Mouse (Mus musculus): ENCODE measurements at regions not wholly inside any gene's neighbourhood (a gene's known extent, or its start where the extent isn't known, plus 50 kb on each side); places are given as distances from the start of the nearest gene placed in this dataset.
"Not testable (repeated sequence)": the region's sequence is repeated elsewhere in the genome, so short reads cannot be mapped to it uniquely, and the experiment has no call there.

GRCm38 (mm10) chr6:37686094-37686493 is 156.1 kb downstream of the Akr1d1 start:
- H3K4me3 ChIP-seq (replicated peaks; ENCODE audit: control insufficient read depth, low read depth, low read length): no peak overlapping the region
- no peak overlapping the region for H3K27ac ChIP-seq (ENCODE audit: control insufficient read depth, insufficient read depth, low read depth, low read length, poor library complexity)
- 88% methylated on average over 14 of the region's 14 CpGs for WGBS
- no peak for TF ChIP-seq POLR2A (IDR thresholded peaks at IDR 0.05; ENCODE audit: borderline replicate concordance, control insufficient read depth, low read depth, low read length)
- no peak for TF ChIP-seq CTCF (IDR thresholded peaks at IDR 0.05; ENCODE audit: control insufficient read depth, insufficient read depth, low read length)
- no peaks in the 10 kb centered on the region for H3K4me1 ChIP-seq (ENCODE audit: control insufficient read depth, insufficient read depth, low read length)

GRCm38 (mm10) chr6:37688866-37689617 is 159.1 kb downstream of the Akr1d1 start:
- no peak overlapping the region for H3K4me3 ChIP-seq (replicated peaks; ENCODE audit: control insufficient read depth, low read depth, low read length)
- TF ChIP-seq CTCF (IDR thresholded peaks at IDR 0.05; ENCODE audit: control insufficient read depth, insufficient read depth, low read length): no peak
- TF ChIP-seq POLR2A (IDR thresholded peaks at IDR 0.05; ENCODE audit: borderline replicate concordance, control insufficient read depth, low read depth, low read length): no peak
- H3K27ac ChIP-seq (ENCODE audit: control insufficient read depth, insufficient read depth, low read depth, low read length, poor library complexity): no peak overlapping the region
- WGBS: 48% methylated on average over 1 of the region's 1 CpGs
- no peaks in the 10 kb centered on the region for H3K4me1 ChIP-seq (ENCODE audit: control insufficient read depth, insufficient read depth, low read length)

GRCm38 (mm10) chr6:37689696-37690095 is 159.7 kb downstream of the Akr1d1 start:
- Histone ChIP-seq H3K4me3 (replicated peaks; ENCODE audit: control insufficient read depth, low read depth, low read length) (no peak overlapping the region), H3K4me1 (ENCODE audit: control insufficient read depth, insufficient read depth, low read length) (no peaks in the 10 kb centered on the region), H3K27ac (ENCODE audit: control insufficient read depth, insufficient read depth, low read depth, low read length, poor library complexity) (no peak overlapping the region)
- TF ChIP-seq POLR2A (IDR thresholded peaks at IDR 0.05; ENCODE audit: borderline replicate concordance, control insufficient read depth, low read depth, low read length): no peak
- no peak for TF ChIP-seq CTCF (IDR thresholded peaks at IDR 0.05; ENCODE audit: control insufficient read depth, insufficient read depth, low read length)

GRCm38 (mm10) chr6:37691976-37692644 is 162.1 kb downstream of the Akr1d1 start:
- H3K27ac ChIP-seq (ENCODE audit: control insufficient read depth, insufficient read depth, low read depth, low read length, poor library complexity): no peak overlapping the region
- no peaks in the 10 kb centered on the region for H3K4me1 ChIP-seq (ENCODE audit: control insufficient read depth, insufficient read depth, low read length)
- H3K4me3 ChIP-seq (replicated peaks; ENCODE audit: control insufficient read depth, low read depth, low read length): no peak overlapping the region
- 85% methylated on average over 7 of the region's 7 CpGs for WGBS
- no peak for TF ChIP-seq CTCF (IDR thresholded peaks at IDR 0.05; ENCODE audit: control insufficient read depth, insufficient read depth, low read length)
- TF ChIP-seq POLR2A (IDR thresholded peaks at IDR 0.05; ENCODE audit: borderline replicate concordance, control insufficient read depth, low read depth, low read length): no peak

GRCm38 (mm10) chr6:37692758-37693157 is 162.8 kb downstream of the Akr1d1 start:
- whole genome bisulfite sequencing: 85% methylated on average over 2 of the region's 2 CpGs
- H3K4me3 ChIP-seq (replicated peaks; ENCODE audit: control insufficient read depth, low read depth, low read length): no peak overlapping the region
- H3K4me1 ChIP-seq (ENCODE audit: control insufficient read depth, insufficient read depth, low read length): no peaks in the 10 kb centered on the region
- TF ChIP-seq POLR2A (IDR thresholded peaks at IDR 0.05; ENCODE audit: borderline replicate concordance, control insufficient read depth, low read depth, low read length) (no peak), CTCF (IDR thresholded peaks at IDR 0.05; ENCODE audit: control insufficient read depth, insufficient read depth, low read length) (no peak)
- H3K27ac ChIP-seq (ENCODE audit: control insufficient read depth, insufficient read depth, low read depth, low read length, poor library complexity): no peak overlapping the region

- TF ChIP-seq CTCF (IDR thresholded peaks at IDR 0.05; ENCODE audit: control insufficient read depth, insufficient read depth, low read length): no peak
- no peaks in the 10 kb centered on the region for H3K4me1 ChIP-seq (ENCODE audit: control insufficient read depth, insufficient read depth, low read length)
- no peak overlapping the region for H3K27ac ChIP-seq (ENCODE audit: control insufficient read depth, insufficient read depth, low read depth, low read length, poor library complexity)
- no peak overlapping the region for H3K4me3 ChIP-seq (replicated peaks; ENCODE audit: control insufficient read depth, low read depth, low read length)
Observed at GRCm38 (mm10) chr6:37696074-37696473, 166.1 kb downstream of the Akr1d1 start.

GRCm38 (mm10) chr6:37703946-37704345 is 166.7 kb upstream of the Trim24 start:
- H3K4me1 ChIP-seq (ENCODE audit: control insufficient read depth, insufficient read depth, low read length): no peaks in the 10 kb centered on the region
- TF ChIP-seq CTCF (IDR thresholded peaks at IDR 0.05; ENCODE audit: control insufficient read depth, insufficient read depth, low read length) (no peak), POLR2A (IDR thresholded peaks at IDR 0.05; ENCODE audit: borderline replicate concordance, control insufficient read depth, low read depth, low read length) (no peak)
- H3K4me3 ChIP-seq (replicated peaks; ENCODE audit: control insufficient read depth, low read depth, low read length): no peak overlapping the region
- 90% methylated on average over 2 of the region's 2 CpGs for WGBS
- H3K27ac ChIP-seq (ENCODE audit: control insufficient read depth, insufficient read depth, low read depth, low read length, poor library complexity): no peak overlapping the region

GRCm38 (mm10) chr6:37705733-37706145 is 164.9 kb upstream of the Trim24 start:
- WGBS: 77% methylated on average over 1 of the region's 1 CpGs
- no peaks in the 10 kb centered on the region for H3K4me1 ChIP-seq (ENCODE audit: control insufficient read depth, insufficient read depth, low read length)
- no peak overlapping the region for H3K4me3 ChIP-seq (replicated peaks; ENCODE audit: control insufficient read depth, low read depth, low read length)
- TF ChIP-seq POLR2A (IDR thresholded peaks at IDR 0.05; ENCODE audit: borderline replicate concordance, control insufficient read depth, low read depth, low read length): no peak
- no peak for TF ChIP-seq CTCF (IDR thresholded peaks at IDR 0.05; ENCODE audit: control insufficient read depth, insufficient read depth, low read length)
- no peak overlapping the region for H3K27ac ChIP-seq (ENCODE audit: control insufficient read depth, insufficient read depth, low read depth, low read length, poor library complexity)

- WGBS: 68% methylated on average over 1 of the region's 1 CpGs
- H3K27ac ChIP-seq (ENCODE audit: control insufficient read depth, insufficient read depth, low read depth, low read length, poor library complexity); H3K4me3 ChIP-seq (replicated peaks; ENCODE audit: control insufficient read depth, low read depth, low read length); H3K4me1 ChIP-seq (ENCODE audit: control insufficient read depth, insufficient read depth, low read length): not testable (repeated sequence)
Observed at GRCm38 (mm10) chr6:37707671-37708070, 162.9 kb upstream of the Trim24 start.

Measured in bone marrow, adult 2 months (tissue).